Mouse (Mus musculus): ENCODE data around the gene Malsu1. TPM values are rescaled to one million over a fixed set of nuclear protein-coding genes. Genes with fewer than 3 reads are reported as not detected.

Gene Malsu1
- polyA plus RNA-seq, 1 experiment: 33.4 TPM

DNA sequence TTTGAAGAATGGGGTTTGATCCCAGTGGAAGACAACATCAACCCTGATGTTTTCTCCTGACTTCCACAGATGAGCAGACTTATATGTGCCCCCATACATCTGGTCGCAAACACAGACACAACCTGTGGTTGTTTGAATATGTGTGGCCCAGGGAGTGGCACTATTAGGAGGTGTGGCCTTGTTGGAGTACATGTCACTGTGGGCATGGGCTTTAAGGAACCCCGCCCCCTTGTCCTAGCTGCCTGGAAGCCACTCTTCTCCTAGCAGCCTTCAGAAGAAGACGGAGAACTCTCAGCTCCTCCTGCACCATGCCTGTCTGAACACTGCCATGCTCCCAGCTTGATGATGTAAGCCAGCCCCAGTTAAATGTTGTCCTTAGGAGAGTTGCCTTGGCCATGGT is 46.8 kb downstream of the Malsu1 start:
- Histone ChIP-seq H3K4me1 (ENCODE audit: control insufficient read depth, insufficient read depth, low read length) (no peaks in the 10 kb centered on the region), H3K4me3 (ENCODE audit: insufficient read depth, low read length) (no peak overlapping the region), H3K27ac (ENCODE audit: insufficient read depth, low read length) (no peak overlapping the region)
- no peak for TF ChIP-seq CTCF (IDR thresholded peaks at IDR 0.05; ENCODE audit: borderline replicate concordance, insufficient read depth, low read length)
- no peak for TF ChIP-seq POLR2A (IDR thresholded peaks at IDR 0.05; ENCODE audit: low read depth, low read length)

DNA sequence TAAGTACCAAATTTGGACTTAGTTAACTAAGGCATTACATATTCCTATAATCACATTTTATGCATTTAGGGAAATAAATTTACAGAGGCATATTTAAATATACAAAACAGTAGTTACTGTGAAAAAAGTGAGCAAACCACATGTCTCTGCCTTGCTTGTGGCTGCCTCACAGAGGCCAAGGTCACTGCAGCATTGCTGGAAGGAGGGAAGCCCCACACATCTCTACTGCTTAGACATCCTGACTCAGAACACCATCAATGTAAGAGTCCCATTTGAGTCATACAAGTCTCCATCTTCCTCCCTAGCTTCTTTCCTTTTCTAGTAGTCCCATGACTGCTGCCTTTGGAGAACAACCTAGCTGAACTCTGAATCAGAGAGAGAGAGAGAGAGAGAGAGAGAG is 56.7 kb downstream of the Malsu1 start:
- TF ChIP-seq POLR2A (IDR thresholded peaks at IDR 0.05; ENCODE audit: low read depth, low read length): no peak
- no peak for TF ChIP-seq CTCF (IDR thresholded peaks at IDR 0.05; ENCODE audit: borderline replicate concordance, insufficient read depth, low read length)
- Histone ChIP-seq H3K4me3 (ENCODE audit: insufficient read depth, low read length) (no peak overlapping the region), H3K4me1 (ENCODE audit: control insufficient read depth, insufficient read depth, low read length) (no peaks in the 10 kb centered on the region), H3K27ac (ENCODE audit: insufficient read depth, low read length) (no peak overlapping the region)

- no peak overlapping the region for H3K27ac ChIP-seq (ENCODE audit: insufficient read depth, low read length)
- H3K4me1 ChIP-seq (ENCODE audit: control insufficient read depth, insufficient read depth, low read length): no peaks in the 10 kb centered on the region
- TF ChIP-seq POLR2A (IDR thresholded peaks at IDR 0.05; ENCODE audit: low read depth, low read length): no peak
- TF ChIP-seq CTCF (IDR thresholded peaks at IDR 0.05; ENCODE audit: borderline replicate concordance, insufficient read depth, low read length): no peak
- no peak overlapping the region for H3K4me3 ChIP-seq (ENCODE audit: insufficient read depth, low read length)
These were observed 58.3 kb downstream of the Malsu1 start for GRCm38 (mm10) chr6:49131855-49132254.

GRCm38 (mm10) chr6:49132352-49133090 is 58.9 kb downstream of the Malsu1 start:
- no peak overlapping the region for H3K27ac ChIP-seq (ENCODE audit: insufficient read depth, low read length)
- H3K4me3 ChIP-seq (ENCODE audit: insufficient read depth, low read length): no peak overlapping the region
- no peaks in the 10 kb centered on the region for H3K4me1 ChIP-seq (ENCODE audit: control insufficient read depth, insufficient read depth, low read length)
- TF ChIP-seq POLR2A (IDR thresholded peaks at IDR 0.05; ENCODE audit: low read depth, low read length): no peak
- TF ChIP-seq CTCF (IDR thresholded peaks at IDR 0.05; ENCODE audit: borderline replicate concordance, insufficient read depth, low read length): no peak

Other genes with a start within 250 kb of the Malsu1 start
- 102 and 117 TPM in 2 replicates for gene Tmem176a, start 232.9 kb upstream of the Malsu1 start, polyA plus RNA-seq (2011; ENCODE audit: insufficient read length, low read depth, missing spikeins)
- gene Tmem176b, start 232.3 kb upstream of the Malsu1 start, polyA plus RNA-seq (2011; ENCODE audit: insufficient read length, low read depth, missing spikeins): 119 and 168 TPM in 2 replicates
- gene Aoc1, start 200.9 kb upstream of the Malsu1 start, polyA plus RNA-seq (2011; ENCODE audit: insufficient read length, low read depth, missing spikeins): not detected in 2 replicates
- gene 1600015I10Rik, start 143.9 kb upstream of the Malsu1 start, polyA plus RNA-seq (2011; ENCODE audit: insufficient read length, low read depth, missing spikeins): not detected in 2 replicates
- not detected in 2 replicates for gene Doxl2, start 98.8 kb upstream of the Malsu1 start, polyA plus RNA-seq (2011; ENCODE audit: insufficient read length, low read depth, missing spikeins)
- gene Svs1, start 86.9 kb upstream of the Malsu1 start, polyA plus RNA-seq (2011; ENCODE audit: insufficient read length, low read depth, missing spikeins): not detected in 2 replicates
- gene Gpnmb, start 37.2 kb upstream of the Malsu1 start, polyA plus RNA-seq (2011; ENCODE audit: insufficient read length, low read depth, missing spikeins): 29.1 and 33.1 TPM in 2 replicates
- 31.1 and 33.8 TPM in 2 replicates for gene Igf2bp3, start 141.2 kb downstream of the Malsu1 start, polyA plus RNA-seq (2011; ENCODE audit: insufficient read length, low read depth, missing spikeins)
- 154 and 162 TPM in 2 replicates for gene Tra2a, start 190.2 kb downstream of the Malsu1 start, polyA plus RNA-seq (2011; ENCODE audit: insufficient read length, low read depth, missing spikeins)
- 8.4 and 9.5 TPM in 2 replicates for gene Ccdc126, start 245.5 kb downstream of the Malsu1 start, polyA plus RNA-seq (2011; ENCODE audit: insufficient read length, low read depth, missing spikeins)